Mouse (Mus musculus) fibroblast of lung, adult 2 months (primary cell): Measurements from ENCODE around the gene Zfp64.
A peak's percentile ranks its signal among the peaks of the same experiment; 100 is the strongest.

Source experiments
- DNase-seq: peaks from one replicate; pipeline ENCODE4 v3.0.0-alpha.2; 2011; ENCODE audit warnings: low read depth

The Zfp64 gene

GRCm38 (mm10) chr2:168948506-168948905, 6.9 kb downstream of the Zfp64 start:
- no peak for DNase-seq

- DNase-seq, result no peak
These were observed 7.7 kb downstream of the Zfp64 start for GRCm38 (mm10) chr2:168947663-168948062.

DNA sequence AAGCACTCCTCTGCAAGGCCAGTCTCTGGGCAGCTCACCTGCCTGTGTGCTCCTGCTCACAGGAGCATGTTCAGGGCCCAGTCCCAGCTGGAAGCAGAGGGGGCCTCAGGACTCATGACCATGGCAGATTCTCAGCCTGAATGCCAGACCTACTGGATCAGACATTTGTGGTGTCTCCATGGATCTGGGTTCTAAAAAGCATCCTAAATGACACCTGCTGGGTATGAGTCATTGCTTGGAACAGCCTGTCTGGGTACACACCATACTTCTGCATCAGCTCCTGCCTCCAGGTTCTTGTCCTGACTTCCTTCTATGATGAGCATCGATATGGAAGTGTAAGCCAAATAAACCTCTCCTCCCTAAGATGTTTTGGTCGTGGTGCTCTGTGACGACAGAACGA, 11.4 kb downstream of the Zfp64 start:
- DNase-seq, result no peak

DNA sequence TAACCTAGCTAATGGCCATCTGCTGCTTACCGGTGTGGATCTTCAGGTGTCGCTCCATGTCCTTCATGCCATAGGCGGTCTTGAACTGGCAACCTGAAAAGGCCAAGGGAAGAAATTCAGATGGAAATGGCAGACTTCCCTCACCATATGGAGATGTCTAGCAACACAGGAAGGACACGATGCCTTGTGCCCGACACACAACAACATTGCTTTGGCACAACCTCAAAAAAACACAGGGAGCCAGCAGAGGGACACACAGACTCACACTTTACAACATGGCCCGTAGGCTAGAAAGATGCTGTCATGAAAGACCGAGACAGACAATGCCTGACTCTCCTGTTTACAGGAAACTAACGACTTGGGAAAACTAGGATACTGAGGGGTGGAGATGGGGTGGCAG, 15.4 kb downstream of the Zfp64 start:
- no peak for DNase-seq

DNA sequence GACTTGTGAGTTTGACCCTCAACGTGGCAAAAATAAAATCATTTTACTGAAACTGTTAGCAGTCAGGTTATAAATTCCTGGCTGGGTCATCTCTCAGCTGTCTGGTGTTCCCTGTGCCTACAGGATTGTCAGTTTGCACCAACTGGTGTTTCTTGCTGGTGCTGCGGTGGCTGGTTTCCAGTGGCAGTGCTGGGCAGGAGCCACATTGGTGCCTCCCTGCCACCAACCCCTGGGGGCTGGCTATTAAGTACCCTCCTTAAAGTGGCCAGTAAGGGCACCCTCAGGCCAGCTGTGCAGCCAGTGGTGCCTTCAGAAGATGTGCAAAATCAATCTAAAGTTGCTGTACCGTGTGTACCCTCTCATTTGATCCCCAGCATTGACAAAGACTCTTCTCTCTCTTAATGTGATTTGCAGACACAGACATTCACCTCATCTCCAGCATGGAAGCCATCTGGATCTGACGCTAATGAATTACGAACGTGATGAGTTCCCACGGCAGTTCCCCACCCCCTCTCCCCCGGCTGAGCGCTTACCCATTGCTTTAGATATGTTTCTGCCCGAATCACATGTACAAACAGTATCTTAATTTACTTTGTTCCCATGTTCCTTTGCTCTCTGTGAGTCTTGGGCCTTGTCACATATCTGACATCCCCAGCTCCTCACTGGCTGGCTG, 16.0 kb downstream of the Zfp64 start:
- DNase-seq, result no peak

- DNase-seq, result no peak
These were observed 18.5 kb downstream of the Zfp64 start for GRCm38 (mm10) chr2:168936896-168937295.

- no peak for DNase-seq
These were observed 20.2 kb downstream of the Zfp64 start for GRCm38 (mm10) chr2:168935165-168935564.

DNA sequence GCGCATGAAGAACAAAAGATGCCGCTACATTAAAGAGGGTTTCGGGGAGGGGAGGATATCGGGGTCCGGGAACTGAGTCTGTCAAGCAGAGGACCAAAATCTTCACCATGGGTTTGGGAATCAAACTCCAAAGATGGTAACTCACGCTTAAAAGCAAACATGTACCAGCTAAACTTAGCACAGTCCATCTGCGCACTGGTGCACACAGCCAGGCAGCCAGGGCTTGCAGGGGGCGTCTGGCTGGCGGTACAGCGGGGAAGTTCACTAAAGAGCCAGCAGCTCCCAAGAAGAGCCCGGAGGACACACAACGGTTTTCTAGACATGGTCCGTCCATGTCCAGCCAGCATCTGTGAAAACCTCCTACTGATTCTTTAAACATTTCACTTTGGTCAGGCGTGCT, 23.7 kb downstream of the Zfp64 start:
- no peak for DNase-seq

DNA sequence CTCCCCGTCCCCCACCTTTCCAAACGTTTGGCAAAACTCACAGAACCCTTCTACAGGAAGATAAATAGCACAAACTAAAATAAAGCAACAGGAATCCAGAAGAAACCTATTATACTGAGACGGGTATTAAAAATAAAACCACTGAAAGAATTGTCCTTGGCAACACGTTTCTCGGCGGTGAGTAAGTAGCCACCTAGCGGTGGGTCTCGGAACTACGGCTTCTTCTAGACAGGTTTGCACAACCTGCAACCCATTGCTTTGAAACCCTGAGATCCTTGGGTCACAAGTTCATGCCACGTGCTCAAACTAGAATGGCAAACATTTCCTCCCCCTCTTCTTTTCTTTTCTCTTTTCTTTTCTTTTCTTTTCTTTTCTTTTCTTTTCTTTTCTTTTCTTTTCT, 25.7 kb downstream of the Zfp64 start:
- peak; percentile 28 for DNase-seq

DNA sequence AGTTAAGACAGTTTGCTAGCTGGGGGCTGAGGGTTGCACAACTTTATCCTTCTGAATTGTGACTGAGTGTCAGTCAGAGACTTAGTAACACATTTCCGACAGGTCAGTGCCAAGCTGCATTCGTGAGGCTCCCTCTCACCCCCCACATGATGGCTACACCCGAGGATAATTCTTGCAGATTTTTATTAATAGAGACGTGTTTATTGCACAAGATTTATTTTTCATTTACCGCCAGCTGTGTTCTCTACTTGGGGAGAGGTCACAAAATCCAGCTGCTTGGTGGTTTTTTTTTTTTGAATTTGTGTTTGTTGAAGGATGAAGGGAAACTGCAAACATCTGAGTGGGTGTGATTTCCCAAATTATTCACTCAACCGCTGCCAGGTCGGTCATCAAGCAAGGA, 28.0 kb downstream of the Zfp64 start:
- no peak for DNase-seq

- no peak for DNase-seq
These were observed 29.1 kb downstream of the Zfp64 start for GRCm38 (mm10) chr2:168926257-168926810.

DNA sequence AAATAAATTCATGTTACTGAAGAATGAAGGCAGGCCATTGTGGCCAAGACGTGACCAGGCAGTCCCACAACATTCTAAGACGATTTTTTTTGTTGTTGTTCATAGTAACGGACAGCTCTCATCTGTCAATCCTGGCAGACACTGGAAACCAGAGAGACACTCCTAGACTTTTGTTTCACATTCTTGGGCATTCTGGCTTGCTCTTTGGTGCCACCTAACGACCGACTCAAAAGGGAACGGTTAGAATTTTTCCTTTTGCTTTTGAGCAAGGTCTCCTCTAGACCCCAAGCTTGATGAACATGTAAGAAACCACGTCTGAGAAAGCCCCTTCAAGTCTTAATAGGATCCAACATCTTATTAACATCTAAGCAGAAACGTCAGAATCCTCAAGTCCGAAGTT, 31.7 kb downstream of the Zfp64 start:
- no peak for DNase-seq

DNA sequence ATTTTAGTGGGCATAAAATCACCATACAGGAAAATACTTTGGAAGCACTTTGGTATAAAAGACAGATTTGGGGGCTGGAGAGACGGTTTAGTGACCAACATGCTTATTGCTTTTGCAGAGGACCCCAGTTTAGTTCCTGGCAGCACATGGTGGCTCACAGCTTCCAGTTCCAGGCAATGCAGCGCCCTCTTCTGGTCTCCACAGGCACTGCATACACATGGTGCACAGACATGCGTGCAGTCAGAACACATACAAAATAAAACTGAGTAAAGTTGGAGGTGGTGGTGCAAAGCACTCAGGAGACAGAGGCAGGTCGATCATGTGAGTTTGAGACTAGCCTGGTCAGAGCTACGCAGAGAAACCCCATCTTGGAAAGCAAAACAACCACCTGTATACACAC, 32.9 kb downstream of the Zfp64 start:
- DNase-seq, result no peak

GRCm38 (mm10) chr2:168920007-168920406, 35.4 kb downstream of the Zfp64 start:
- DNase-seq, result no peak

DNA sequence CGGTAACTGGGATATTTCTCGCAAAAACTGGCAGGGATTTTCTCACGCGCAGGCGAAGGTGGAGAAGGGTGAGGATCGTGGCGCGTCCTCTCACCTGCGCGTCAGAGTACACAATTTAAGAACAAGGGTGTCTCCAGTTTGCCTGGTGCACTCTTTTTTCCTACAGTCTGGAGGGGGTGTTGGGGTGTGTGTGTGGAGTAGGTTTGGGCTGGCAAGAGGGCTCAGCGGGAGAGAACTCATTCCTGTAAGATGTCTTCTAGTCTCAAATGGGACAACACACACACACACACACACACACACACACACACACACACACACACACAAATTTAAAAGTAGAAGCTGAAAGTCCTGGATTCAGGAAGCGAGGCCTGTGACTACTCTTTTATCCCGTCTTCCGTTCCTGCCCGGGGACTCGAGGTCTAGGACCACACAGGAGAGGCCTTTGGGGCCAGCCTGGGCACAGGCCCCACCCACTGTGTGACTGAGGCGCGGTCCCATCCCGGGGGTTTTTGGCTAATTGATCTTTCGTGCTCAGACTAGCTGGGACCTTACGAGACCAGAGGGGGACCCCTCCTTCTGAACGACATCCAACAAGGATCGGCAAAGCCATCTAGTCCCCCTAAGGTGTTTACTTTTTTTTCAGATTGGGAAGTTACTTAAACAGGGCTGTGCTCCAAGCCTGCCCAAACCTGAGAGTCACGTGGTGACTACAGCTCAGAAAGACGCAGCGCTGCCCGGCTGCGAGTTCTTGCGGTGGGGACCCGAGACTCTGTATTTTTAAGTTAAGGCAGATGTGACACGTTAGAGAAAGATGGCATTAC, 42.3 kb downstream of the Zfp64 start:
- DNase-seq, result no peak

DNA sequence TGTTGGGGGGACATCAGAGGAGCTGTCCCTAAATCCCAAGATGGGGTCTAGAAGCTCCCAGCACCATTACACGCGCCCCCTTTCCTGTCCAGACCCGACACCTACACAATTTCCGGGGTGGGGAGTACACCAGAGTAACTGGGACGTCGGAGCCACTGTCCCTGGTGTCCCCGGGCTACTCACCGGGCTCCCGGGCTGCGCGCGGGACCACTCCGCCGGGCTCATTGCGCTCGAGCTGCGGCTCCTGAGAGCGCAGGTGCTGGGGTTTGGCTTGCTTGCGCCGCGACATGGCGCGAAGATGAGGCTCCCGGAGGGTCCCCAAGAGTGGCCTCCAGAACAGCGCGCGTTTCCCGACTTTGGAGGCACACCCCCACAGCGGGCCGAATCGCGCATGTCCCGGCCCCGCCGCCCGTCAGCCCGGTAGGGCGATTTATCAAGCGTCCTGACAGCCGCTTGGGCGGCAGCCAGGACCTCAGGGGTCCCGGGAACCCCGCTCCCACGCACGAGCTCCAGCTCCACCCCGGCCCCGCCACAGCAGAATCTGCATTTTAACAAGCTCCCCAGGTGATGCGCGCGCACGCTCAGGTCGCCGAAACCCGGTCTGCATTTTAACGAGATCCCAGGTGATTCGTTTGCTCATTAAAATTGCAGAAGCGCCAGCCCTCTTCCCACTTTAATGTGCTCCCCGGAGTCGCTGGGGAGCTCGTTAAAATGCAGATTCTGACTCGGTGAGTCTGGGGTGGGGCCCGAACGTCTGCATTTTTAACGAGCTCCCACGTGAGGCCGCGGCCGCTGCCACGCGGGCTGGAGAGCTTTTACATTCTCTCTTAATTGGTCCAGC, 43.1 kb downstream of the Zfp64 start:
- DNase-seq, result no peak

GRCm38 (mm10) chr2:168911527-168911926, 43.9 kb downstream of the Zfp64 start:
- no peak for DNase-seq

GRCm38 (mm10) chr2:168906022-168906421, 49.4 kb downstream of the Zfp64 start:
- DNase-seq, result no peak

DNA sequence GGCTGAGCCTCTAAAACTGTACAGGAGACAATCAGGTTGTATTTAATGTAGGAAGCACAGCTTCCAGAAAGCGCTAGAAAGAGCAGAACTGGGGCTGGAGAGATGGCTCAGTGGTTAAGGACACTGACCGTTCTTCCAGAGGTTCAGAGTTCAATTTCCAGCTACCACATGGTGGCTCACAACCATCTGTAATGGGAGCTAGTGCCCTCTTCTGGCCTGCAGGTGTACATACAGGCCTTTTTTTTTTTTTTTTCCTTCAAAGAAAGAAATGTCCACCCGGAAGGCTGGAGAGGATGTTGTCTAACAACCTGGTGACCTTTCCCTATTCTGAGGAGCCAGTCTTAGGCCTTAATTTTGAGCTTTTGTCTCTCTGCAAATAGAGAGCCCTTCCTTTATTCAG, 50.5 kb downstream of the Zfp64 start:
- no peak for DNase-seq

DNA sequence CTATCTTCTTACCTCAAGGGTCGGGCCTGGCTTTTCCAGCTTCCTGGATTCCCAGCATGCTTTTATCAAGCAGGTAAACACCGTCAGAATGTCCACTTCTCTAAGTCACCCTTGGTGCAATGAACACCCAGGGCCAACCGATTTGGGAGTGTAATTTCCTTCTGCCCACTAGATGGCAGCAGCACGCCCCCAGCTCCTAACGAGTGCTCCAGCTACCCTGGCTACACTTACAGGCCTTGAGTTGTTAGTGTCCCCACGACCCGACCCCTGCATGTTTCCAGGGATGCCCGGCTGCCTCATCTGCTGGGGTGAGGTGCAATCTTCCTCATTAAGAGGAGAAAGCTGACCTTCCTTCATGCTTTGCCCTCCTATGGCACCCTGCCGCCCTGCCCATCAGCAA, 51.2 kb downstream of the Zfp64 start:
- DNase-seq, result no peak

DNA sequence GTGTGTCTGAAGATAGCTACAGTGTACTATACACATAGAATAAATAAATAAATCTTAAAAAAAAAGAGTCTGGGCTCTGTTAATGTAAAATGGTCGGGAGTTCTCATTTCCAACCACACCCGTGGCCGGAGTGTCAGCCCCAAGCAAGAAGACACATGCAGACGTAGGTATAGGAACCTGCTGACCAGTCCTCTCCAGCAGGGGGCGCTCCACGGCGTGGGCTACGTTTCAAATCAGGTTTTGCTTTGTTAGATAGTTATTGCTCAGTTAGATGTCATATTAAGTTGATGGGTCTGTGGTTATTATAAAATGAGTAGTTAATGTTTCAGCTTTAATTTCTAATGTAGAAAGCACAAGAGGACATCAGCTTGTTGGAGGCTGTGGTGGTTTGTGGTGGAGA, 52.8 kb downstream of the Zfp64 start:
- DNase-seq, result no peak

GRCm38 (mm10) chr2:168897906-168898305, 57.5 kb downstream of the Zfp64 start:
- no peak for DNase-seq

DNA sequence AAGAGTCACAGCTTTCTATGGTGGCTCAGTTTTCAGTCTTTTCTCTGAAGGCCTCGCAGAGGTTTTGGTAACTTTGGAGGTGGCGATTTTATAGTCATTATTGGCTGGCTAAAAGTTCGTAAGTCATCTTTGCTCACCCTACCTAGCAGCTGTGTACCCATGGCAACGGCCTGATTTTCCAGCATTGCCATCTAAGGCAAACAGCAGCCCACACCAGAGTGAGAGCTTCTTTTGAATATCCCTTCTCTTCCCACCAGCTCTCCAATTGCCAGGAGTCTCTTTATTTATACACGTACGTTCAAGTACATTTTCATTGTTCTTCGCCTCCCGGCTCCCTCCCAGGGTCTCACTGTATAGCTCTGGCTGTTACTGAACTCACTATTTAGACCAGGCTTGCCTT, 59.9 kb downstream of the Zfp64 start:
- no peak for DNase-seq
